Mouse (Mus musculus): ENCODE data around the gene Cep104. TPM values are rescaled to one million over a fixed set of nuclear protein-coding genes. Genes with fewer than 3 reads are reported as not detected.

Cep104 gene
- polyA plus RNA-seq, 1 experiment from 2014 or later, result 16.5 TPM

DNA sequence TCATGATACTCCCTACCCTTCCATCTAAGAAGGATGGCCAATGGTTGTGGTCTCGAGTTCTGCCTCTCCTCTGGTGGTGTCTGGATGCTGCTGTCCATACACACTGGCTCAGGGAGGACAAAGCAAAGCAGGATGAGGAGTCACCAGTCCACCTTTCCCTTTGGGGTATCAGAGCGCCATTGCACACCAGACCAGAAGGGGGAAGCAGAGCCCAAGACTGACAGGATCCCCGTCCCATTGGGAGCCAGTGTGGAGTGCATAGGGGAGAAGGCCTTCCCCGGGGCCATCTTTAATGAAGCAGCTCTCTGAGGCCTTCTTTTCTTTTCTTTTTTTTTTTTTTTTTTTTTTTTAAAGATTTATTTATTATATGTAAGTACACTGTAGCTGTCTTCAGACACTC, 78.1 kb downstream of the Cep104 start:
- Histone ChIP-seq H3K27me3 (replicated peaks; ENCODE audit: control insufficient read depth, insufficient read depth, low read length) (no peaks in the 10 kb centered on the region), H3K4me1 (ENCODE audit: control insufficient read depth, insufficient read depth, low read depth, low read length) (no peaks in the 10 kb centered on the region), H3K9ac (ENCODE audit: low read depth, low read length) (no peak overlapping the region), H3K27ac (ENCODE audit: low read depth, low read length) (no peak overlapping the region), H3K4me3 (ENCODE audit: low read length) (no peak overlapping the region), H3K36me3 (ENCODE audit: control insufficient read depth, insufficient read depth, low read length) (no peaks in the 10 kb centered on the region), H3K9me3 (ENCODE audit: control insufficient read depth, low read length) (no peaks in the 10 kb centered on the region), H3K4me2 (ENCODE audit: low read length) (no peak overlapping the region)
- no peak for ATAC-seq
- 64% methylated on average over 4 of the region's 4 CpGs for WGBS

DNA sequence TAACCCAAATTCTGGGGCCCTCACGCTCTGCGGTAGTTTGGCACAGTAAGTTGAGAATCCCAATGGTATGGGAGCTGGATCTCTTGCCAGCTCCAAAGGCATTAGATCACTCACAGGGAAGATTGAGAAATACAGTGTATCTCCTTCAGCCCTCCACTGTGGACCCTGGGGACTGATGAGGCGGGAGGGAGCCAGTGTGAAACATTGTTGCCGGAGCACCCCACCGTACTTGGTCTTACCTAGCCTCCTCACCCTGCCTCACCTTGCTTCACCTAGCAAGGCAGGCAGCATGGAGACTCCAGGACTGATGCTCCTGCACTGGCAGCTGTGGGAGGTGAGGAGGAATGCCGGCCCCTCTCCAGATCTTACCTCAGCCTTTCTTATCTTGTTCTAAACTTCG, 80.5 kb downstream of the Cep104 start:
- WGBS, result 84% methylated on average over 7 of the region's 7 CpGs
- Histone ChIP-seq H3K36me3 (ENCODE audit: control insufficient read depth, insufficient read depth, low read length) (no peaks in the 10 kb centered on the region), H3K4me3 (ENCODE audit: low read length) (no peak overlapping the region), H3K4me1 (ENCODE audit: control insufficient read depth, insufficient read depth, low read depth, low read length) (no peaks in the 10 kb centered on the region), H3K4me2 (ENCODE audit: low read length) (no peak overlapping the region), H3K27ac (ENCODE audit: low read depth, low read length) (no peak overlapping the region), H3K27me3 (replicated peaks; ENCODE audit: control insufficient read depth, insufficient read depth, low read length) (no peaks in the 10 kb centered on the region; the same call in 1 of the 2 replicates), H3K9ac (ENCODE audit: low read depth, low read length) (no peak overlapping the region), H3K9me3 (ENCODE audit: control insufficient read depth, low read length) (no peaks in the 10 kb centered on the region)
- ATAC-seq, result no peak

DNA sequence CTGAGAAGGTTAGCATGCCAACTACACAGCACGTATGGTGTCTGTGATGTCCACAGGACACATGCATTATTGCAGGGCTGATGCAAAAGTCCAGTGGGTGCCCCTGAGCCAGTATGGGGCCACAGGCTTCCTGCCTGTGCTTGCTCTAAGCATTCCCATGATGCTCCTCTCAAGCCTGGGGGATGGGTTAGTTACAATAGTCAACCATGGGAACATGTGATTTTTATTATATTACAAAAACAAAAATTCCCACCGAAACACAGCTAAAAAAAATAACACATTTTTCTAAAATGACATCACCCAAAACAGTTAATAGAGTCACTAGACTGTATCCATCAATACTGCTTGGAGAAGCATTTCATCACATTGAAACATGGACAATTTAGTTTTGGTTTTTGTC, 81.1 kb downstream of the Cep104 start:
- Histone ChIP-seq H3K4me1 (ENCODE audit: control insufficient read depth, insufficient read depth, low read depth, low read length) (no peaks in the 10 kb centered on the region), H3K9me3 (ENCODE audit: control insufficient read depth, low read length) (no peaks in the 10 kb centered on the region), H3K9ac (ENCODE audit: low read depth, low read length) (no peak overlapping the region), H3K4me3 (ENCODE audit: low read length) (no peak overlapping the region), H3K27me3 (replicated peaks; ENCODE audit: control insufficient read depth, insufficient read depth, low read length) (no peaks in the 10 kb centered on the region; the same call in 1 of the 2 replicates), H3K36me3 (ENCODE audit: control insufficient read depth, insufficient read depth, low read length) (no peaks in the 10 kb centered on the region), H3K27ac (ENCODE audit: low read depth, low read length) (no peak overlapping the region), H3K4me2 (ENCODE audit: low read length) (no peak overlapping the region)
- ATAC-seq, result no peak
- WGBS, result 74% methylated on average over 2 of the region's 2 CpGs

DNA sequence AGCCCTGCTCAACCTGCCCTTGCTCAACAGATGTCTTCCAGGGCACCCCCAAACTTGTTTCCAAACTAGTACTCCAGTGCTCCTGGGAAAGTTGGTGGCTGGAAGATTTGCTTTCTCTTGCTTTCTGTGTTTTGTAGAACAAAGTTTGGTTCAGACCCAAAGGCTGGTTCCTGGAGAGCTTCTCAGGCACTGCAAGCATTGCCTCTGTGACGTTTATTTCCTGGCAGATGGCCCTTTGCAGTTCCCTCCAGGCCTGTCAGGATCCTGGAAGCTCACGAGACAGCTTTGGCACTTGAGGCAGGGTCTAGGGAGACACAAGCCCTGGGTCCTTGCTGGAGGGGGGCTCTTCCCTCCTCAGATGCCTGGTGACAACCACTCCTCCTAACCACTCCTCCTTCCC, 81.7 kb downstream of the Cep104 start:
- no peaks in the 10 kb centered on the region for H3K9me3 ChIP-seq (ENCODE audit: control insufficient read depth, low read length)
- no peak for ATAC-seq
- 39% methylated on average over 2 of the region's 2 CpGs for WGBS
- no peaks in the 10 kb centered on the region for H3K4me1 ChIP-seq (ENCODE audit: control insufficient read depth, insufficient read depth, low read depth, low read length)
- no peaks in the 10 kb centered on the region for H3K36me3 ChIP-seq (ENCODE audit: control insufficient read depth, insufficient read depth, low read length)
- H3K27me3 ChIP-seq (replicated peaks; ENCODE audit: control insufficient read depth, insufficient read depth, low read length), result no peaks in the 10 kb centered on the region; the same call in 1 of the 2 replicates
- no peak overlapping the region for H3K27ac ChIP-seq (ENCODE audit: low read depth, low read length)
- H3K4me2 ChIP-seq (ENCODE audit: low read length), result no peak overlapping the region
- no peak overlapping the region for H3K4me3 ChIP-seq (ENCODE audit: low read length)
- no peak overlapping the region for H3K9ac ChIP-seq (ENCODE audit: low read depth, low read length)

DNA sequence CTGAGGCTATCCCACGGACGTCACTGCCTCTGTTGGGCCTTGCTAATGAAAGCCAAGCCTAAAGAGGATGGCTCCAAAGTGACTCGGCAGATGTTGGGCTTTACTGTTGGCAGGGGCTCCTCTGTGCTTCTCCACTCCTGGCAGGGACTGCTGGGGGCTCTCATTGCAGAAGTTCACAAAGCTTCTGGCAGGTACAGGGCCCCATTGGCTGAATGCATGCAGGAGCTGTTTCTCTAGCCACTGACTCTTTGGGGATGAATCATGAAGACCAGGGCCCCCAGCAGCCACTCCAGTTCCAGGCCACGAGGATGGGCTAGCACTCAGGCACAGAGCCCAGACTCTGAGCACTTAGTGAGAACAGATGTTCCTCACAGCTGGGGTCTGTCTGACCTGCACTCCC, 82.7 kb downstream of the Cep104 start:
- H3K36me3 ChIP-seq (ENCODE audit: control insufficient read depth, insufficient read depth, low read length), result no peaks in the 10 kb centered on the region
- H3K4me1 ChIP-seq (ENCODE audit: control insufficient read depth, insufficient read depth, low read depth, low read length), result no peaks in the 10 kb centered on the region
- no peak overlapping the region for H3K9ac ChIP-seq (ENCODE audit: low read depth, low read length)
- H3K27me3 ChIP-seq (replicated peaks; ENCODE audit: control insufficient read depth, insufficient read depth, low read length), result no peaks in the 10 kb centered on the region; the same call in 1 of the 2 replicates
- no peak for ATAC-seq
- no peak overlapping the region for H3K4me2 ChIP-seq (ENCODE audit: low read length)
- no peak overlapping the region for H3K27ac ChIP-seq (ENCODE audit: low read depth, low read length)
- WGBS, result 62% methylated on average over 4 of the region's 4 CpGs
- no peaks in the 10 kb centered on the region for H3K9me3 ChIP-seq (ENCODE audit: control insufficient read depth, low read length)
- no peak overlapping the region for H3K4me3 ChIP-seq (ENCODE audit: low read length)

Other genes starting within 250 kb of the Cep104 start
- 53.5 and 55.5 TPM in 2 replicates for gene A430005L14Rik, start 18.0 kb upstream of the Cep104 start, polyA plus RNA-seq (2015; fragmentation: Nextera tagmentation; extraction: Ambion mirVana)
- 8.5 and 9.6 TPM in 2 replicates for gene Dffb, start 68 bp upstream of the Cep104 start, polyA plus RNA-seq (2015; fragmentation: Nextera tagmentation; extraction: Ambion mirVana)
- gene Lrrc47, start 36.5 kb downstream of the Cep104 start, polyA plus RNA-seq (2015; fragmentation: Nextera tagmentation; extraction: Ambion mirVana), result 12.8 and 15.8 TPM in 2 replicates
- gene Smim1, start 51.0 kb downstream of the Cep104 start, polyA plus RNA-seq (2015; fragmentation: Nextera tagmentation; extraction: Ambion mirVana), result 13.9 and 14.9 TPM in 2 replicates
- not detected in 2 replicates for gene Ccdc27, start 67.5 kb downstream of the Cep104 start, polyA plus RNA-seq (2015; fragmentation: Nextera tagmentation; extraction: Ambion mirVana)
- 0.84 and 1.3 TPM in 2 replicates for gene Trp73, start 165.0 kb downstream of the Cep104 start, polyA plus RNA-seq (2015; fragmentation: Nextera tagmentation; extraction: Ambion mirVana)
- 45.2 and 45.4 TPM in 2 replicates for gene Wrap73, start 167.2 kb downstream of the Cep104 start, polyA plus RNA-seq (2015; fragmentation: Nextera tagmentation; extraction: Ambion mirVana)
- gene Tprgl, start 185.5 kb downstream of the Cep104 start, polyA plus RNA-seq (2015; fragmentation: Nextera tagmentation; extraction: Ambion mirVana), result 227 and 242 TPM in 2 replicates
- 10.3 and 11.0 TPM in 2 replicates for gene Megf6, start 195.5 kb downstream of the Cep104 start, polyA plus RNA-seq (2015; fragmentation: Nextera tagmentation; extraction: Ambion mirVana)

Data from hindbrain, embryonic 16.5 days (tissue).